Mouse (Mus musculus) ES-Bruce4 (cell line): ENCODE data around the gene Ntm. TPM values are rescaled to one million over a fixed set of nuclear protein-coding genes. Genes with fewer than 3 reads are reported as not detected.

Source experiments
- H3K27ac ChIP-seq: 2 replicates; pipeline ENCODE4 v1.5.1; 2012; ENCODE audit warnings: low read length, inconsistent platforms; ENCODE audit not compliant: insufficient read depth
- H3K27me3 ChIP-seq: 2 replicates; pipeline ENCODE4 v1.6.1; 2012; ENCODE audit warnings: mild to moderate bottlenecking, low read length, inconsistent platforms; ENCODE audit not compliant: control insufficient read depth, poor library complexity, insufficient read depth, severe bottlenecking
- H3K36me3 ChIP-seq: 2 replicates; pipeline ENCODE4 v1.6.1; 2012; ENCODE audit warnings: inconsistent platforms, mild to moderate bottlenecking, low read length, moderate library complexity; ENCODE audit not compliant: control insufficient read depth, poor library complexity, insufficient read depth, severe bottlenecking
- H3K4me1 ChIP-seq: one replicate; pipeline ENCODE4 v1.8.1; 2011; ENCODE audit warnings: low read length; ENCODE audit not compliant: control insufficient read depth, insufficient read depth
- H3K4me3 ChIP-seq: 2 replicates; pipeline ENCODE4 v1.5.1; 2011; ENCODE audit warnings: low read depth, mild to moderate bottlenecking, low read length
- H3K9ac ChIP-seq: 2 replicates; pipeline ENCODE4 v1.6.1; 2012; ENCODE audit warnings: low read depth, mild to moderate bottlenecking, inconsistent platforms; ENCODE audit not compliant: poor library complexity, severe bottlenecking
- H3K9me3 ChIP-seq: replicated peaks from 2 replicates; pipeline ENCODE4 v1.6.1; 2012; ENCODE audit warnings: mild to moderate bottlenecking, low read length, inconsistent platforms; ENCODE audit not compliant: control insufficient read depth, poor library complexity, insufficient read depth, severe bottlenecking
- CTCF ChIP-seq: IDR thresholded peaks from one replicate; pipeline ENCODE4 v1.8.1; 2011; ENCODE audit warnings: low read depth, low read length
- EP300 ChIP-seq: IDR thresholded peaks from 2 replicates; pipeline ENCODE4 v1.6.1; 2011; ENCODE audit warnings: low read depth, low read length; ENCODE audit not compliant: insufficient read depth
- POLR2A ChIP-seq: IDR thresholded peaks from one replicate; pipeline ENCODE4 v1.8.1; 2011; ENCODE audit warnings: low read length; ENCODE audit not compliant: insufficient read depth
- polyA plus RNA-seq: library from polyadenylated mRNA; stranded (reverse); fragments of >200 nt; gene quantifications from 2 replicates; pipeline ENCODE4 v1.2.4, GENCODE M21; 2011; ENCODE audit warnings: low read depth; ENCODE audit not compliant: missing spikeins, insufficient read depth, insufficient read length

The Ntm gene
- polyA plus RNA-seq, 1 experiment, result 0.82 TPM

GRCm38 (mm10) chr9:29075924-29076577 is 886.9 kb downstream of the Ntm start:
- H3K27me3 ChIP-seq, result no peaks in the 10 kb centered on the region
- H3K4me1 ChIP-seq, result no peaks in the 10 kb centered on the region

GRCm38 (mm10) chr9:29075243-29075642 is 887.7 kb downstream of the Ntm start:
- no peak for TF ChIP-seq POLR2A
- no peak for TF ChIP-seq EP300
- TF ChIP-seq CTCF, result no peak
- Histone ChIP-seq H3K4me3 (no peak overlapping the region), H3K9me3 (no peaks in the 10 kb centered on the region), H3K9ac (no peak overlapping the region), H3K36me3 (no peaks in the 10 kb centered on the region), H3K4me1 (no peaks in the 10 kb centered on the region), H3K27ac (no peak overlapping the region), H3K27me3 (no peaks in the 10 kb centered on the region)

More at GRCm38 (mm10) chr9:29075924-29076577, 886.9 kb downstream of the Ntm start:
- TF ChIP-seq POLR2A, result no peak
- TF ChIP-seq CTCF, result no peak
- TF ChIP-seq EP300, result no peak
- Histone ChIP-seq H3K4me3 (no peak overlapping the region), H3K36me3 (no peaks in the 10 kb centered on the region), H3K9me3 (no peaks in the 10 kb centered on the region), H3K27ac (no peak overlapping the region), H3K9ac (no peak overlapping the region)

DNA sequence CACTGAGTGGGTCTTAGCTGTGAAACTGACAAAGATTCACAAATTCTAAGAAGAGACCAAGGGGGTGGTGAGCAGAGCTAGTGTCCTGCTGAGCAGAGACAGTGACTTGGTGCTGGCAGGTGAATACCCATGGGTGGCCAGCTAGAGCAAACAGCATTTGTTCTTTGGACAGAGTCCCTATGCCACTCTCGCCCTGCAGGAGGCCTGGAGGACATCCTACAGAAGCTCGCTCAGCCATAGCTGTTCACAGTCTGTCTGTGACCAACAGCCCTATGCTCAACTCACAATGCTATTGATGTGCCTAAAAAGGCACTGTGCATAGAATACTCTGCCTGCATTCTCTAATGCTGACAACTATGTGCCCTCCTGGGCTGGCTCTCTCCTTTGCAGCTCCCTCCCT is 888.4 kb downstream of the Ntm start:
- no peaks in the 10 kb centered on the region for H3K4me1 ChIP-seq
- no peaks in the 10 kb centered on the region for H3K9me3 ChIP-seq
- H3K27me3 ChIP-seq, result no peaks in the 10 kb centered on the region
- no peaks in the 10 kb centered on the region for H3K36me3 ChIP-seq
- no peak overlapping the region for H3K27ac ChIP-seq
- TF ChIP-seq EP300 (no peak), CTCF (no peak), POLR2A (no peak)
- no peak overlapping the region for H3K9ac ChIP-seq
- H3K4me3 ChIP-seq, result no peak overlapping the region

GRCm38 (mm10) chr9:29071997-29072396 is 890.9 kb downstream of the Ntm start:
- H3K36me3 ChIP-seq, result no peaks in the 10 kb centered on the region
- H3K9me3 ChIP-seq, result no peaks in the 10 kb centered on the region
- H3K4me3 ChIP-seq, result no peak overlapping the region
- no peak overlapping the region for H3K27ac ChIP-seq
- no peak for TF ChIP-seq CTCF
- TF ChIP-seq EP300, result no peak
- no peak for TF ChIP-seq POLR2A
- H3K9ac ChIP-seq, result no peak overlapping the region
- H3K4me1 ChIP-seq, result no peaks in the 10 kb centered on the region
- no peaks in the 10 kb centered on the region for H3K27me3 ChIP-seq

- Histone ChIP-seq H3K4me1 (no peaks in the 10 kb centered on the region), H3K27ac (no peak overlapping the region), H3K36me3 (no peaks in the 10 kb centered on the region), H3K4me3 (no peak overlapping the region), H3K27me3 (no peaks in the 10 kb centered on the region), H3K9ac (no peak overlapping the region), H3K9me3 (no peaks in the 10 kb centered on the region)
- TF ChIP-seq CTCF (no peak), POLR2A (no peak), EP300 (no peak)
Measured at GRCm38 (mm10) chr9:29067572-29067971, 895.4 kb downstream of the Ntm start.

- Histone ChIP-seq H3K36me3 (no peaks in the 10 kb centered on the region), H3K4me3 (no peak overlapping the region), H3K27ac (no peak overlapping the region), H3K9ac (no peak overlapping the region), H3K4me1 (no peaks in the 10 kb centered on the region), H3K27me3 (no peaks in the 10 kb centered on the region), H3K9me3 (no peaks in the 10 kb centered on the region)
- TF ChIP-seq CTCF (no peak), EP300 (no peak), POLR2A (no peak)
Measured at GRCm38 (mm10) chr9:29060293-29060692, 902.6 kb downstream of the Ntm start.
